Mouse (Mus musculus) activated CD4-positive, CD25-positive, alpha-beta regulatory T cell, adult 4 months (primary cell): Measurements from ENCODE around the gene Smc3. TPM values are rescaled to one million over a fixed set of nuclear protein-coding genes. Genes with fewer than 3 reads are reported as not detected.
"Not testable (repeated sequence)": the region's sequence is repeated elsewhere in the genome, so short reads cannot be mapped to it uniquely, and the experiment has no call there.

Source experiments
- ATAC-seq: one replicate; pipeline ENCODE4 v1.8.0; 2017
- polyA plus RNA-seq, 2 experiments: library from polyadenylated mRNA; unstranded; fragments of 100-300 nt; shearing (Covaris generic); gene quantifications; one replicate each; pipeline ENCODE4 v1.2.1; 2017

The Smc3 gene
- polyA plus RNA-seq, 2 experiments from 2014 or later: 35.7 to 38.4 TPM

GRCm38 (mm10) chr19:53656443-53656842, 56.2 kb downstream of the Smc3 start:
- ATAC-seq: not testable (repeated sequence)

GRCm38 (mm10) chr19:53657437-53657836, 57.2 kb downstream of the Smc3 start:
- ATAC-seq: no peak

GRCm38 (mm10) chr19:53660722-53661420, 60.7 kb downstream of the Smc3 start:
- ATAC-seq: no peak

GRCm38 (mm10) chr19:53661938-53662722, 61.9 kb downstream of the Smc3 start:
- ATAC-seq: no peak

- ATAC-seq: no peak
Observed at GRCm38 (mm10) chr19:53664831-53665230, 64.6 kb downstream of the Smc3 start.

GRCm38 (mm10) chr19:53665391-53665790, 65.2 kb downstream of the Smc3 start:
- no peak for ATAC-seq

GRCm38 (mm10) chr19:53666708-53667107, 66.5 kb downstream of the Smc3 start:
- no peak for ATAC-seq

- ATAC-seq: no peak
Observed at GRCm38 (mm10) chr19:53668821-53669220, 68.6 kb downstream of the Smc3 start.

- ATAC-seq: no peak
Observed at GRCm38 (mm10) chr19:53670625-53671141, 70.5 kb downstream of the Smc3 start.

GRCm38 (mm10) chr19:53671432-53671831, 71.2 kb downstream of the Smc3 start:
- no peak for ATAC-seq

GRCm38 (mm10) chr19:53674131-53674925, 74.1 kb downstream of the Smc3 start:
- no peak for ATAC-seq

- ATAC-seq: no peak
Observed at GRCm38 (mm10) chr19:53676228-53676627, 76.0 kb downstream of the Smc3 start.

- ATAC-seq: no peak
Observed at GRCm38 (mm10) chr19:53676718-53677634, 76.8 kb downstream of the Smc3 start, which contains the start of gene Rbm20. Gene Rbm20 (plus strand): TSS chr19:53677306.

- ATAC-seq: no peak
Observed at GRCm38 (mm10) chr19:53679194-53679593, 79.0 kb downstream of the Smc3 start.

- ATAC-seq: no peak
Observed at GRCm38 (mm10) chr19:53679981-53680380, 79.8 kb downstream of the Smc3 start.

GRCm38 (mm10) chr19:53682427-53682826, 82.2 kb downstream of the Smc3 start:
- no peak for ATAC-seq

GRCm38 (mm10) chr19:53687592-53687991, 87.4 kb downstream of the Smc3 start:
- ATAC-seq: no peak

GRCm38 (mm10) chr19:53690816-53691215, 90.6 kb downstream of the Smc3 start:
- ATAC-seq: no peak

GRCm38 (mm10) chr19:53694020-53694419, 93.8 kb downstream of the Smc3 start:
- ATAC-seq: no peak
